Mouse (Mus musculus): ENCODE data around the gene Nln.

DNA sequence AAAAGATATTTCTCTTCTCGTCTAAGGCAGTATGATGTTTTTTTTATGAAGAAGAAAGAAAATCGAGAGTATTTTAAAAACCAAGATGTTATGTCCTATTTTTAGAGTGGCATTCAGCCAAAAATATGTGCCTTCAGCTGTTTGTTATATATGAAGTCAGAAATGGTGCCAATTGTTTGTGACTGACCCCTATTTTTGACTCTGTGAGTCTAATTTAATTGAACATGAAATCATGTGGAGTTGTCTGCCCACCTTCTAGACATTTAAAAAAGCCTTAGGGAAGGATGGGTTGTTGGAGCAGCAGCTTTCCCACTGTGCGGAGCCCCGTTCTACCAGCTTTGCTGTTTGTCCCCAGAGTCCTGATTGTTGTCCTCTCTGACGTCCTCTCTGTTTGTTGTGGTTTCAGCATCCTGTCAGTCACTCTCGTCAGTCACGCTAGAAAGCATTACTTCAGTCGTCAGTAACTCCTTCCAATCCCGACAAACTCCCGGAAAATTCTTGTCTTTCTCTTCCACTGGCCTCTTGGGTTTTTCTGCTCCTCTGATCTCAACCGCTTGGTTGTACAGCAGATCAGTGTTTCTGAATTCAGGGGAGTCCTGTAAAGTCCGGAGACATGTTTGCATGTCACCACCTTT lies 3.0 kb upstream of the Nln start:
- TF ChIP-seq POLR2A (IDR thresholded peaks at IDR 0.05; ENCODE audit: borderline replicate concordance, low read depth, low read length) (no peak), CTCF (IDR thresholded peaks at IDR 0.05; ENCODE audit: low read depth, low read length) (no peak)

All from bone marrow macrophage, adult 2 months (primary cell).